Mouse (Mus musculus) intestine, embryonic 16.5 days (tissue): ENCODE measurements around the gene Gm20388. TPM values are rescaled to one million over a fixed set of nuclear protein-coding genes. Genes with fewer than 3 reads are reported as not detected.

ENCODE experiments used
- ATAC-seq: fragments of 200-750 bp; cut with Nextera tagmentation; 2 replicates; pipeline ENCODE4 v1.8.0; 2017; ENCODE audit warnings: moderate TSS enrichment, moderate library complexity
- H3K27ac ChIP-seq: fragments of 300-500 bp; sonication (generic); 2 replicates; pipeline ENCODE4 v1.5.1; 2014; ENCODE audit warnings: mild to moderate bottlenecking, low read length
- H3K27me3 ChIP-seq: fragments of 300-500 bp; sonication (generic); replicated peaks from 2 replicates; pipeline ENCODE4 v1.6.1; 2014; ENCODE audit warnings: low read length, control low read depth, mixed read lengths; ENCODE audit not compliant: control insufficient read depth, insufficient read depth
- H3K36me3 ChIP-seq: fragments of 300-500 bp; sonication (generic); 2 replicates; pipeline ENCODE4 v1.6.1; 2014; ENCODE audit warnings: low read length, control low read depth; ENCODE audit not compliant: control insufficient read depth, insufficient read depth
- H3K4me1 ChIP-seq: fragments of 300-500 bp; sonication (generic); 2 replicates; pipeline ENCODE4 v1.6.1; 2014; ENCODE audit warnings: low read length, control low read depth, mixed read lengths; ENCODE audit not compliant: control insufficient read depth, insufficient read depth
- H3K4me2 ChIP-seq: fragments of 300-500 bp; sonication (generic); 2 replicates; pipeline ENCODE4 v1.6.1; 2014; ENCODE audit warnings: low read depth, low read length, control low read depth
- H3K4me3 ChIP-seq: fragments of 300-500 bp; sonication (generic); 2 replicates; pipeline ENCODE4 v1.5.1; 2014; ENCODE audit warnings: mild to moderate bottlenecking, low read length
- H3K9ac ChIP-seq: fragments of 300-500 bp; sonication (generic); 2 replicates; pipeline ENCODE4 v1.6.1; 2014; ENCODE audit warnings: low read depth, low read length
- H3K9me3 ChIP-seq: fragments of 300-500 bp; sonication (generic); 2 replicates; pipeline ENCODE4 v1.6.1; 2016; ENCODE audit warnings: low read length, control low read depth; ENCODE audit not compliant: control insufficient read depth
- WGBS: fragments of 180-500 bp; shearing (Covaris S2); extraction: QIAGEN DNeasy Blood & Tissue Kit; methylation state at CpG from one replicate; pipeline ENCODE4 v1.1.7; 2014; 5-methylcytosine and 5-hydroxymethylcytosine counted together
- polyA plus RNA-seq: library from polyadenylated mRNA; unstranded; fragments of >200 nt; fragmentation: Nextera tagmentation; extraction: Ambion mirVana; gene quantifications from 2 replicates; pipeline ENCODE4 v1.2.1, GENCODE M21; 2015

Gm20388 gene
- polyA plus RNA-seq, 1 experiment from 2014 or later: 5.8 TPM

DNA sequence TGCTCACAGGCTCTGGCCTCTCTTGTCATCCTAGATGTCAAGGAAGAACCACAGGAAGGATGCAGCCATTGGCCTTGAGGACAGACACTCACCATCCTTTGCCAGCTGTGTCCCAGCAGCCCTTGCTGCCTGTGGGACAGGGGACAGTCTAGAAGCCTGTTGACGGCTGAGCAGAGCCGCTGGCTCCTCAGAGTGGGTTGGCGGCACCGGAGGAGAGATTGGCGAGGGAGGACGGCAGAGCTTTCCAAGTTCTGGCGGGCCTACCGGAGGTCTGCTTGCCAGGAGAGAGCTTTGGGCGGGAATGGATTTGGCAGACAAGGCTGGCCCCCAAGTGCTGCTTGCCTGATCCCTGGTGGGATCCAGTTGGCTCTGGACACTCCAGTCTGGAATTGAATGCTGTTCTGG is 483.2 kb downstream of the Gm20388 start:
- Histone ChIP-seq H3K4me1 (peaks cover 9% of the 10 kb centered on the region), H3K4me3 (no peak overlapping the region), H3K9ac (no peak overlapping the region), H3K27ac (no peak overlapping the region), H3K4me2 (no peak overlapping the region), H3K9me3 (peaks cover 5% of the 10 kb centered on the region; the same call in 1 of the 2 replicates), H3K27me3 (no peaks in the 10 kb centered on the region), H3K36me3 (no peaks in the 10 kb centered on the region)
- ATAC-seq: no peak
- WGBS: 76% methylated on average over 9 of the region's 9 CpGs

DNA sequence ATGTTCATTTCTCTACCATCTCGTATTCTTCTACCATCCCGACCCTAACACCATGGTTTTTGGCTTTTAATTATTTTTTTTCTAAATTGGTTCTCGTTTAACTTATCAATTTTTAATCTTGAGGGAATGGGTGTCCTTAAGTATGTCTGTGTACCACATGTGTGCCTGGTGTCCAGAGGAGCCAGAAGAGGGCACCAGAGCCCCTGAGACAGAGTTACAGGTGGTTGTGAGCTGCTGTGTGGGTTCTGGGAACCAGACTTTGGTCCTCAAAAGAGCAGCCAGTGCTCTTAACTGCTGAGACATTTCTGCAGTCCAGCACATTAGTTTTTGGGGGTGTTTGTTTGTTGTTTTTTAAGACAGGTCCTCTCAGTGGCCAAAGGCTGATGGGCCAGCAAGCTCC is 485.3 kb downstream of the Gm20388 start:
- ATAC-seq: no peak
- H3K4me1 ChIP-seq: peaks cover 14% of the 10 kb centered on the region
- H3K4me3 ChIP-seq: no peak overlapping the region
- H3K36me3 ChIP-seq: no peaks in the 10 kb centered on the region
- H3K4me2 ChIP-seq: no peak overlapping the region
- no peaks in the 10 kb centered on the region for H3K27me3 ChIP-seq
- 94% methylated on average over 3 of the region's 3 CpGs for WGBS
- H3K9me3 ChIP-seq: peaks cover 5% of the 10 kb centered on the region; the same call in 1 of the 2 replicates
- no peak overlapping the region for H3K27ac ChIP-seq
- no peak overlapping the region for H3K9ac ChIP-seq

DNA sequence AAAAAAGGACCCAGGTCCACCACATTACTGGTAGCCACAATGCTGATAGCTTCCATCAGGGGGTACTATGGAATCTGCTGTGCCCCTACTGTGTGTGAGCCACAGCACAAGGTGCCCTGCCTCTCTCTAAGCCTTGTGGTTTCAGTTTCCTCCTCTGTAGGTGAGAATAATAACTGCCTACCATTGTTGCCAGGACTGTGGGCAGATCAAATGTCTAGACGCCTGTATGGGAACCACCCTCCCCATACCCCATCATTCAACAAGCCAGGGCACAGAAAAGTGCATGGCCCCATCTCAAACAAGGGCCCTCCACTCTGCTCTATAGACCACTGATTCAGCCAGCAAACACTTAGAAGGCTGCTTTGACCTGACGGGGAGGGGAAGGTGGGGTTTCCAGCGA is 486.1 kb downstream of the Gm20388 start:
- Histone ChIP-seq H3K4me1 (peaks cover 12% of the 10 kb centered on the region), H3K27ac (no peak overlapping the region), H3K4me2 (no peak overlapping the region), H3K9ac (no peak overlapping the region), H3K27me3 (no peaks in the 10 kb centered on the region), H3K4me3 (no peak overlapping the region), H3K36me3 (no peaks in the 10 kb centered on the region), H3K9me3 (peaks cover 5% of the 10 kb centered on the region; the same call in 1 of the 2 replicates)
- 81% methylated on average over 3 of the region's 3 CpGs for WGBS
- no peak for ATAC-seq

DNA sequence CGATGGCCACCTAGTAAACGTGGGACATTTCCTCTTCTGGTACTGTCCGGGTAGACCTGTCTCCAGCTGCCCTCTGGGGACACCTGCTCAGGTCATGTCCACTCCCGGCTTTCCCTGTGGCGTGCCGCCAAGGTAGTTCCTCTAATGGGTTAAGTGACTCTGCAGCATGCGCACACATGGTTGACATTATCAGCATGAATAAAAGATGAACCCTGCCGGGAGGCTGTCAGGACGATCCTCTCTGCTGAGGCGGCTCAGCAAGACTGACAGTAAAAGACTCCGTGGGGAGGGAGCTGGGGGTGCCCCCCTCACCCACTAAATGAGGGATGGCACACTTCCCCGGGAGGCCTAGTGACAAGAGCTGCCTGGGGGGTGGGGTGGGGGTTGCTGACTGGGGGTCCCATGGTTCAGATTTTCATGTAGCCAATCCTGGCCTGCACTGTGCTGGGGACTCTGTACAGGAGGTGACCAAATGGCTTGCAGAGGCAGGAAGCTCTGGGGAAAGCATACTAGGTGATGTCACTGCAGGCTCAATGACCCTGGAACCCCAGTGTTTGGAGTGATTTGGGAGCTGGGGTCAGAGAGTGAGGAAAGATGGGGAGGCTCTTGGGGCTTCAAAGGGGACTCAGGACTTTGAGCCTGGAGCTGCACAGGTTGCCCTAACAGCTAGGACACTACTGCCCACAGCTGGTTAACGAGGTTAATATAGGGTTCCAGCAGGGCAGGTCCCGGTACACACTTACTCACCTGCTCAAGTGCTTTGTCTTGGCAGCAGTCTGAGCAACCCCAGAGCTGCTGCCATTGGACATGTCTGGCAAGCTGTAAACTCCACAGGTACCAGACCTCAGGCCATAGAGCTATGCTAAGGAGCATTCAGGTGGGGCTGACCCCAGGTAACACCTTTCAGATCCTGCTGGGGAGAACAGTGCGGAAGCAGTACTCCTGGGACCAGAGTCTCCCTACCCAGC is 487.1 kb downstream of the Gm20388 start:
- Histone ChIP-seq H3K4me2 (no peak overlapping the region), H3K9me3 (peaks cover 5% of the 10 kb centered on the region; the same call in 1 of the 2 replicates), H3K4me1 (peaks cover 7% of the 10 kb centered on the region; the same call in 1 of the 2 replicates), H3K9ac (no peak overlapping the region), H3K27me3 (no peaks in the 10 kb centered on the region), H3K4me3 (no peak overlapping the region), H3K36me3 (no peaks in the 10 kb centered on the region), H3K27ac (no peak overlapping the region)
- WGBS: 66% methylated on average over 15 of the region's 15 CpGs
- no peak for ATAC-seq

DNA sequence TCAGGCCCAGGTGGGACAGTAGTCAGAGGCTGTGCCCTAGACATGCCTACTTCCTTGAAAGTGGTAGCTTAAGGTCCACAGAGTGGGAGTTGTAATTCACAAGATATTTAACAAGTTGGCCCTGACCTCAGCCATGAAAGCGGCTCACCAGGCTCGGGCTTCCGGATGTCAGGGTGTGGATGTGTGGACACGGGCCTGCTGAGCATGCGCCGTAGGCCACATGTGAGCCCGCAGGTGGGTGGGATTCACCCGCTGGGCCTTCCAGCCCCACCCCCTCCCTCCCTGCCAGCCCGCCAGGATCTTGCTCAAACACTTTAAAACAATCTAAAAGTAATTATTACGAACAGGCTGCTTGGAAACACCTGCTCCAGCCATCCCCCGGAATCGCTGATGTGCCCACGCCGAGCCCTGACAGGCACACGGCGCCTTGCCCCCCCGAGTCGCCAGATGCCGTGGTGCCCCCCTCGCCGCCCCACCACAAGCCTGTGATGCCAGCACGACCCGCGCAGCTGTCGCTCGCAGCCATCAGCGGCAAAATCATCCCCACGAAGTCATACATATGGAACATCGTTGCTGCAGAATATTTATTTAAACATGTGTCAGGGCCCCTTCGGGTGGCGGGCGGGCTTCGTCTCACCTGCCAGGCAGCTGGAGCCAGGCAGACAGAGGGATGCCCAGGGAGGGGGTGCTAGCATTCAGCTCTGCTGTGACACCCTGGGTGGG is 488.7 kb downstream of the Gm20388 start:
- Histone ChIP-seq H3K4me2 (peak overlapping the region; percentile 48), H3K36me3 (no peaks in the 10 kb centered on the region), H3K4me3 (0 out of 2 replicates have a peak overlapping the region, but pooled peaks have one; percentile 14), H3K4me1 (peaks cover 8% of the 10 kb centered on the region), H3K27me3 (no peaks in the 10 kb centered on the region), H3K9ac (peak overlapping the region; percentile 54; the same call in 1 of the 2 replicates), H3K27ac (no peak overlapping the region), H3K9me3 (peaks cover 5% of the 10 kb centered on the region; the same call in 1 of the 2 replicates)
- ATAC-seq: peak; percentile 26; the same call in 1 of the 2 replicates
- WGBS: 29% methylated on average over 33 of the region's 33 CpGs

DNA sequence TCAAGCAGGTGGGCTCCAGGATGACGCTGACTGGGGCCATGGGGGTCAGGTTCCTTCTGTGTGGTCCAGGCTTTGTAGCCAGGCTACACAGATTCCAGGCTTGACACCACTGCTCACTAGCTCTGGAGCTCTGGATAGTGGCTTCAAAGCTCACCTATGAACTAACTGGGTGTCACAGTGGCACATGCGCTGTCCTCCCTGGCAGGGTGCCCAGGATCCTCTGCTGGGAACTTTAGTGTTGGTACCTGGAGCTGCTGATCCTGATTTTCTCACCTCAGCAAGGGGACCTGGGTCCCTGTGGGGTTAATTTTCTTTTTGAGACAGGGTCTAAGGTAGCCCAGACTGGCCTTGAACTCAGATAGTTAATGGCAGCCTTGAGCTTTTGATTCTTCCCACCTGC is 490.6 kb downstream of the Gm20388 start:
- Histone ChIP-seq H3K27ac (no peak overlapping the region), H3K36me3 (no peaks in the 10 kb centered on the region), H3K9ac (no peak overlapping the region), H3K4me3 (no peak overlapping the region), H3K9me3 (0 out of 2 replicates have a peak, but pooled peaks cover under 1% of the 10 kb centered on the region), H3K27me3 (no peaks in the 10 kb centered on the region), H3K4me1 (peaks cover 16% of the 10 kb centered on the region), H3K4me2 (no peak overlapping the region)
- no peak for ATAC-seq
- 79% methylated on average over 2 of the region's 2 CpGs for WGBS

DNA sequence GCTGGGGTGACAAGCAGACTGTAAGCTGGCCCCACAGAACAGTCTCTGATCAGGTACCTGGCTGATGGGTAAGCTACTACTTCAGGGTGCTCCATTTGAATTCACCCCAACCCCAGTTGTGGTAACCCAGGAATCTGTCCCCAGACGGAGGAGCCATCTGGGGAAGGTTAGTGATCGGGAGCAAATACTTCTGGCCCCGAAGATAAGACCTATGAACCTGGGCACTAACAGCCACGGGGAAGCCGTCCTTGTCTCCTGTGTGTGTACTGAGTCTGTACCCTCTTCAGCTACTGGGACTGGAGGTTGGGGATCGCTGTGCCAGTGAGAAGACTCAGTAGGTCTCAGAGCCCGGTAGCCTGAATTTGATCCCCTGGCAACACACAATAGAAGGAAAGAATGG is 491.1 kb downstream of the Gm20388 start:
- Histone ChIP-seq H3K9me3 (no peaks in the 10 kb centered on the region), H3K4me3 (no peak overlapping the region), H3K36me3 (no peaks in the 10 kb centered on the region), H3K4me2 (no peak overlapping the region), H3K27ac (no peak overlapping the region), H3K9ac (no peak overlapping the region), H3K27me3 (no peaks in the 10 kb centered on the region), H3K4me1 (peaks cover 21% of the 10 kb centered on the region)
- 81% methylated on average over 7 of the region's 7 CpGs for WGBS
- ATAC-seq: no peak

DNA sequence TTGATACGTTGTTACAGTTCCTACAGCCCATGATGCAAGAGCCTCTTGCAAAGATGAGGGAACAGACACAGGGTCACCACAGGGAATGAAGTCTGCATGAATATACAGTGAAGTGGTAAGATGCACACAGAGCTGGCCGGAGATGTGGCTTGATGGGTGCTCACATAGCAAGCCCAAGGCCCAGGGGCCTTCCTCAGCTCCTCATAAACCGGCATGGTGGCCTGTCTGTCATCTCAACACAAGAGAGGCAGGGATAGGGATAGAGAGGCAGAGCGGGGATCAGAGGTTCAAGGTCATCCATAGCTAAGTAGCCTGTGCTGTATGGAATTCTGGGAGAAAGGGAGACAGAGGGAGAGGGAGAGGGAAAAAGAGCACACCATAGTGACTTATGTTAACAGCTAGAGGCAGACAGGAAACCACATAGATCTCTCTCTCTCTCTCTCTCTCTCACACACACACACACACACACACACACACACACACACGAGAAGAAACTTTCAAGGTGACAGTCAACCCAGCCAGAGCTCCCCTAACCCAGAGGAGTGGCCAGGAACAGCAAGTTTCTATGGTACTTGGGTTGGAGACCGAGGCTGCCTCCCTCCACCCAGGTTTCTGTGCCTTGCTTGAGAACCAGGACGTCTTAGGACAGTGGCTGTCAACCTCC is 493.1 kb downstream of the Gm20388 start:
- no peak overlapping the region for H3K4me2 ChIP-seq
- peaks cover 42% of the 10 kb centered on the region for H3K4me1 ChIP-seq
- 83% methylated on average over 7 of the region's 7 CpGs for WGBS
- no peak overlapping the region for H3K9ac ChIP-seq
- no peak overlapping the region for H3K27ac ChIP-seq
- no peak overlapping the region for H3K4me3 ChIP-seq
- no peaks in the 10 kb centered on the region for H3K36me3 ChIP-seq
- no peaks in the 10 kb centered on the region for H3K27me3 ChIP-seq
- no peaks in the 10 kb centered on the region for H3K9me3 ChIP-seq
- no peak for ATAC-seq

DNA sequence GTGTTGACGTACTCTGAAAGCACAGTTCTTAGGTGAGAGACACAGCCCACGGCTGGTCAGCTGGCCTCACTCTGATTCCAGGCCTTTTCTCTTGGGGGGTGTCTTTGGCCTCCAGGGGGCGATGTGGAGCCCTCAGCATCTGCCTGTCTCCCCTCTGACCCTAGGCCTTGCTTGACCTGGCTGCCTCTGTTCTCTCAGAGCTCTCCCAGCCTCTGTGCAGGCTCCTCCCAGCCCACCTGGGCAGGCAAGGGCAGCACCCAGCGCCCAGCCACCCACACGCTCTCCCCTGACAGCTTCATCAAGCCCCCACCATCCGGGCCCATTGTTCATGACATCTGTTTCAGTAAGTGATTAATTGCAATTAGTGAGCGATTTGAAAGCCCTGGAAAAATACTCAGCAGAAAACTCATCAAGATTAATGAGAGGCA is 494.0 kb downstream of the Gm20388 start:
- no peak for ATAC-seq
- Histone ChIP-seq H3K4me2 (no peak overlapping the region), H3K4me1 (peaks cover 46% of the 10 kb centered on the region), H3K9ac (no peak overlapping the region), H3K27ac (no peak overlapping the region), H3K4me3 (no peak overlapping the region), H3K27me3 (no peaks in the 10 kb centered on the region), H3K9me3 (no peaks in the 10 kb centered on the region), H3K36me3 (no peaks in the 10 kb centered on the region)
- WGBS: 61% methylated on average over 7 of the region's 7 CpGs
